22 mouse cellular contexts compared by ENCODE assay signal in the genomic region with DNA sequence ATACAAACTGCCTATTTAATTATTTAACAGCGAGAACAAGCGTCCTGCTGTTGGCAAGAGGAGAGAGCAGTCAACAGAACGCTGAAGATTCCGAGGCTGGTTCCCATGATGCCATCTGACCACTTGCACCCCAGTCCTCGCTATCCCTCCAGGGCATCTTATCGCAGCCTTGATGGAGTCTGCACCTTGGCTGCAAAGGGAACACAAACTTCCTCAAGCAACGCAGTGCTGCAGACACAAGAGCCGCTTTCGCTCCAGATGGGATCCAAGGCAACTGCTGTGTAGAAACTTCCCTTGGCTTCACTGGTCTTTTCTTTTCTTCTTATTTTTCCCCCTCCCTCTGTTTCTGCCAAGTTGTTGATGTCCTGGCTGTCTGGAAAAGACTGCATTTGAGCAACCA.
A peak's percentile ranks its signal among the peaks of the same experiment; 100 is the strongest.
DNase-seq lines count a peak whose midpoint lies in the region; ATAC-seq and TF ChIP-seq lines count a peak whose summit lies in the region.
"Had no signal": no experiment of that assay in that cellular context is flagged by ENCODE, and none has a peak within 500 bp of the region (broad histone marks: within the 10 kb centered on the region; RNA-seq: fewer than 3 reads in every experiment).

No protein-coding gene starts in this region.

- H3K4me1 ChIP-seq in forebrain, embryonic 15.5 days = peaks cover 13% of the 10 kb centered on the region
- peaks cover 6% of the 10 kb centered on the region for H3K4me1 ChIP-seq in forebrain, embryonic 12.5 days
- peaks cover 8% of the 10 kb centered on the region for H3K4me1 ChIP-seq in neural tube, embryonic 15.5 days
- H3K4me1 ChIP-seq: embryonic facial prominence, embryonic 15.5 days; heart, embryonic 12.5 days had no signal

- H3K4me3 ChIP-seq in forebrain, embryonic 15.5 days = no peak overlapping the region
- no peak overlapping the region for H3K4me3 ChIP-seq in forebrain, embryonic 12.5 days (replicated peaks)
- H3K4me3 ChIP-seq in layer of hippocampus, adult 2 months = peak overlapping the region; percentile 17; the same call in 1 of the 2 replicates
- no peak overlapping the region for H3K4me3 ChIP-seq in neural tube, embryonic 15.5 days (replicated peaks)
- H3K4me3 ChIP-seq: embryonic facial prominence, embryonic 15.5 days; erythroblast, embryonic 14.5 days; heart, adult 2 months; heart, embryonic 12.5 days; hindbrain, embryonic 10.5 days had no signal

- no peak overlapping the region; the same call in 1 of the 2 replicates for H3K27ac ChIP-seq in forebrain, embryonic 15.5 days (replicated peaks)
- no peak overlapping the region for H3K27ac ChIP-seq in forebrain, embryonic 12.5 days
- no peak overlapping the region for H3K27ac ChIP-seq in layer of hippocampus, adult 2 months
- no peak overlapping the region for H3K27ac ChIP-seq in neural tube, embryonic 15.5 days (replicated peaks)
- H3K27ac ChIP-seq: embryonic facial prominence, embryonic 15.5 days; heart, adult 2 months; hindbrain, embryonic 10.5 days had no signal

- WGBS in forebrain, embryonic 15.5 days = 45% methylated on average over 9 of the region's 9 CpGs
- WGBS in forebrain, embryonic 12.5 days = 86% methylated on average over 9 of the region's 9 CpGs
- 56% methylated on average over 9 of the region's 9 CpGs for WGBS in neural tube, embryonic 15.5 days

- TF ChIP-seq CTCF in layer of hippocampus, adult 2 months (conservative IDR thresholded peaks at IDR 0.05) = no peak

- no peak for ATAC-seq in forebrain, embryonic 15.5 days (replicated peaks)
- ATAC-seq in forebrain, embryonic 12.5 days (ENCODE audit: low FRiP score) = no peak
- ATAC-seq in neural tube, embryonic 15.5 days (ENCODE audit: low FRiP score) = no peak
- ATAC-seq: inflammation-experienced regulatory T-cells, adult 6 months; intestine, postnatal 0 days had no signal

- no peaks in the 10 kb centered on the region for H3K36me3 ChIP-seq in forebrain, embryonic 15.5 days
- no peaks in the 10 kb centered on the region for H3K36me3 ChIP-seq in forebrain, embryonic 12.5 days (replicated peaks)
- H3K36me3 ChIP-seq in neural tube, embryonic 15.5 days = no peaks in the 10 kb centered on the region
- H3K36me3 ChIP-seq: embryonic facial prominence, embryonic 15.5 days; heart, embryonic 12.5 days; hindbrain, embryonic 10.5 days had no signal

- no peaks in the 10 kb centered on the region for H3K9me3 ChIP-seq in forebrain, embryonic 15.5 days
- H3K9me3 ChIP-seq in forebrain, embryonic 12.5 days = 0 out of 2 replicates have a peak, but pooled peaks cover 7% of the 10 kb centered on the region
- no peaks in the 10 kb centered on the region for H3K9me3 ChIP-seq in neural tube, embryonic 15.5 days (replicated peaks)
- H3K9me3 ChIP-seq: embryonic facial prominence, embryonic 15.5 days had no signal

- no peaks in the 10 kb centered on the region for H3K27me3 ChIP-seq in forebrain, embryonic 15.5 days
- H3K27me3 ChIP-seq in forebrain, embryonic 12.5 days = peaks cover 3% of the 10 kb centered on the region; the same call in 1 of the 2 replicates
- H3K27me3 ChIP-seq in neural tube, embryonic 15.5 days (replicated peaks) = no peaks in the 10 kb centered on the region
- H3K27me3 ChIP-seq: embryonic facial prominence, embryonic 15.5 days; heart, embryonic 12.5 days had no signal

- H3K4me2 ChIP-seq in forebrain, embryonic 15.5 days (replicated peaks) = peak overlapping the region; percentile 27; the same call in 1 of the 2 replicates
- no peak overlapping the region for H3K4me2 ChIP-seq in forebrain, embryonic 12.5 days
- peak overlapping the region; percentile 23; the same call in 1 of the 2 replicates for H3K4me2 ChIP-seq in neural tube, embryonic 15.5 days
- H3K4me2 ChIP-seq: embryonic facial prominence, embryonic 15.5 days; heart, embryonic 12.5 days had no signal

- H3K9ac ChIP-seq in forebrain, embryonic 15.5 days (replicated peaks) = no peak overlapping the region
- H3K9ac ChIP-seq in forebrain, embryonic 12.5 days = no peak overlapping the region
- no peak overlapping the region for H3K9ac ChIP-seq in neural tube, embryonic 15.5 days (replicated peaks)
- H3K9ac ChIP-seq: embryonic facial prominence, embryonic 15.5 days; heart, embryonic 12.5 days had no signal

- DNase-seq in heart, adult 11 months = peak; percentile 61
- no peak for DNase-seq in heart, adult 8-10 months (ENCODE audit: low spot score)
- DNase-seq in layer of hippocampus, adult 2 months (ENCODE audit: low spot score in 2 of 2) = no peak
- no peak for DNase-seq in layer of hippocampus, adult 8-10 months (ENCODE audit: low spot score in 2 of 2)
- DNase-seq in neural tube, embryonic 10.5 days (ENCODE audit: extremely low spot score, low spot score) = no peak
- DNase-seq: adrenal gland, postnatal 14 days; cerebellum, adult 11 months; cerebellum, adult 8-10 months; cerebellum, postnatal 14 days; embryo, embryonic 11 days; gastrocnemius, postnatal 10 days; heart, adult 2 months; kidney, adult 8-10 months had no signal
